Mouse (Mus musculus) hindbrain, embryonic 14.5 days (tissue): ENCODE measurements at regions not wholly inside any gene's neighbourhood (a gene's known extent, or its start where the extent isn't known, plus 50 kb on each side); places are given as distances from the start of the nearest gene placed in this dataset.

Experiments used
- ATAC-seq: fragments of 200-750 bp; cut with Nextera tagmentation; 2 replicates; pipeline ENCODE4 v1.8.0; 2017; ENCODE audit warnings: moderate number of reproducible peaks, mild to moderate bottlenecking, moderate TSS enrichment, moderate library complexity; ENCODE audit not compliant: low FRiP score
- DNase-seq: peaks from one replicate; pipeline ENCODE4 v3.0.0-alpha.2; 2015; ENCODE audit warnings: low spot score
- H3K27ac ChIP-seq: fragments of 300-500 bp; sonication (generic); 2 replicates; pipeline ENCODE4 v1.5.1; 2014; ENCODE audit warnings: mild to moderate bottlenecking, moderate library complexity
- H3K27me3 ChIP-seq: fragments of 300-500 bp; sonication (generic); 2 replicates; pipeline ENCODE4 v1.6.1; 2014; ENCODE audit warnings: mild to moderate bottlenecking, low read length, mixed read lengths; ENCODE audit not compliant: control insufficient read depth, insufficient read depth
- H3K36me3 ChIP-seq: fragments of 300-500 bp; sonication (generic); replicated peaks from 2 replicates; pipeline ENCODE4 v1.6.1; 2014; ENCODE audit not compliant: control insufficient read depth, insufficient read depth
- H3K4me1 ChIP-seq: fragments of 300-500 bp; sonication (generic); replicated peaks from 2 replicates; pipeline ENCODE4 v1.6.1; 2014; ENCODE audit warnings: antibody characterized with exemption, low read length, mixed read lengths; ENCODE audit not compliant: control insufficient read depth, insufficient read depth
- H3K4me2 ChIP-seq: fragments of 300-500 bp; sonication (generic); replicated peaks from 2 replicates; pipeline ENCODE4 v1.6.1; 2014; ENCODE audit warnings: mild to moderate bottlenecking, moderate library complexity
- H3K4me3 ChIP-seq: fragments of 300-500 bp; sonication (generic); replicated peaks from 2 replicates; pipeline ENCODE4 v1.5.1; 2014; ENCODE audit warnings: mild to moderate bottlenecking, low read length
- H3K9ac ChIP-seq: fragments of 300-500 bp; sonication (generic); 2 replicates; pipeline ENCODE4 v1.6.1; 2014
- H3K9me3 ChIP-seq: fragments of 300-500 bp; sonication (generic); 2 replicates; pipeline ENCODE4 v1.6.1; 2016; ENCODE audit warnings: low read length; ENCODE audit not compliant: control insufficient read depth
- WGBS: fragments of 180-500 bp; shearing (Covaris S2); extraction: QIAGEN DNeasy Blood & Tissue Kit; methylation state at CpG from one replicate; pipeline ENCODE4 v1.1.7; 2014; 5-methylcytosine and 5-hydroxymethylcytosine counted together

DNA sequence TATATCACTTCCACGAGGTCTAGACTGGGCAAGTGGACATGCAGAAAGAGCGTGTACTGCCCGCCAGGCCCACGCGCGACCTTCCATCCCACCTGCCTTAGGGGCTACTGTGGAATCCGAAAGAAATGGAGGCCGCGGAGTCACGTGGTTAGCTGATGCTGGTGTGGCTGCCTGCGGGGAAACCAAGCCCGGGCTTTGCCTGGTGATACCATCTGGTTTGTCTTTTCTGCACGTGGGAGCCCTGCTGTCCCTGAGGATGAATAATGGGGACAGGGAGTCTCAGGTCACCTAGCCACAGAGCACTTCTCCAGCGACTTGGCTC lies 86.2 kb downstream of the 2410131K14Rik start:
- Histone ChIP-seq H3K9ac (0 out of 2 replicates have a peak overlapping the region, but pooled peaks have one; percentile 41), H3K4me1 (peaks cover 31% of the 10 kb centered on the region), H3K27ac (no peak overlapping the region), H3K4me3 (no peak overlapping the region), H3K4me2 (peak overlapping the region; percentile 58), H3K36me3 (no peaks in the 10 kb centered on the region), H3K27me3 (no peaks in the 10 kb centered on the region), H3K9me3 (no peaks in the 10 kb centered on the region)
- ATAC-seq (0 out of 2 replicates have a peak, but pooled peaks have one; percentile 4), DNase-seq (no peak)
- 22% methylated on average over 14 of the region's 14 CpGs for WGBS

DNA sequence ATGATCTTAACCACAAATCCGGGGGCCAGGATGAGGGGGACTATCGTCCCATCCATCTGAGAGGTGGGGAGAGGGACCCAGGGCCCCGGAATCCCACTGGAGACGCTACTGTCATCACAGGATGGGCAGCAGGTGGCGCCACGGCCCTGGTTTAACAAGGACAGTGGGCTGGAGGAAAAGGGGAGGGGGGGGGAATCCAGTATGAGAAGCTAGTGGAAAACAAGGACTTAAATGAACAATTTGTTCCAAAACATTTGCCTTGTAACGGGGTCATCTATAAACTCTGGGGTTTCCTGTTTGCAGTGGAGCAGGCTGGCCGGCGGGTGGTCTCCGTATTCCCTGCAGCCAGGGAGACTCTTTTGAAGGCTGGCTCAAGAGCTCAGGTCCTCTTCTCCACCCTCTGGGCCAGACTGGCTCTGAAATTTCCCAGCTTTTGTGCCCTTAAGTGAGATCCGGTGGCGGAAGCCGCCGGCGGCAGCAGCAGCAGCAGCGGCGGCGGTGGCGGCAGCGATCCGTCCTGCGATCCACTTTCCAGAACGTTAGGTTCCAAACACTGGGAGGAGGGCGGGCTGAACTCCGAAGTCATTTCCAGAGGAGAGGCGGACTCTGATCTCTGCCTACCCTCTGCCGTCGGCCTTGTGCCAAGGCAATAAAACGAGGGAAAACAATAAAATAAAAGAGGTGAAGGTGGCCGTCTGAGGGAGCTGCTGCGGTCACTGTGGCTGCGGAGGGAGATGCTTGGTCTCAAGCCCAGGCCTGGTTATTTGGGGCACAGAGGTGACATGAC lies 86.8 kb downstream of the 2410131K14Rik start:
- H3K9ac ChIP-seq: peak overlapping the region; percentile 41
- peaks cover 27% of the 10 kb centered on the region for H3K4me1 ChIP-seq
- peak overlapping the region; percentile 58 for H3K4me2 ChIP-seq
- no peaks in the 10 kb centered on the region for H3K36me3 ChIP-seq
- peak overlapping the region; percentile 47; the same call in 1 of the 2 replicates for H3K27ac ChIP-seq
- peak overlapping the region; percentile 23 for H3K4me3 ChIP-seq
- H3K27me3 ChIP-seq: no peaks in the 10 kb centered on the region
- DNase-seq (peak; percentile 83), ATAC-seq (peak; percentile 71)
- under 1% methylated on average over 32 of the region's 32 CpGs for WGBS
- no peaks in the 10 kb centered on the region for H3K9me3 ChIP-seq

DNA sequence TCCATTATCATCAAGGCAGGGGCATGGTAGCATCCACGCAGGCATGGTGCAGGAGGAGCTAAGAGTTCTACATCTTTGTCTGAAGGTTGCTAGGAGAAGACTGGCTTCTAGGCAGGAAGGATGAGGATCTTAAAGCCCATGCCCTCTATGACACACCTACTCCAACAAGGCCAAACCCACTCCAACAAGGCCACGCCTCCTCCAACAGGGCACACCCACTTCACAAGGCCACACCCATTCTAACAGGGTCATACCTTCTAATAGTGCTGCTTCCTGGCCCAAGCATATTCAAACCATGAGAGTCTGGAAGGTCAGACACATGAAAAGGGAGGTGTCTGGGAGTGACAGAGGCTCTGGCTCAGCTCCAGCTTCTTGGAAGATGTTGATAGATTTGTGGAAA lies 89.0 kb downstream of the 2410131K14Rik start:
- no peak overlapping the region for H3K9ac ChIP-seq
- no peaks in the 10 kb centered on the region for H3K36me3 ChIP-seq
- no peaks in the 10 kb centered on the region for H3K27me3 ChIP-seq
- H3K4me2 ChIP-seq: no peak overlapping the region
- H3K4me3 ChIP-seq: no peak overlapping the region
- DNase-seq (no peak), ATAC-seq (no peak)
- 0 out of 2 replicates have a peak, but pooled peaks cover 11% of the 10 kb centered on the region for H3K4me1 ChIP-seq
- H3K27ac ChIP-seq: no peak overlapping the region
- WGBS: 92% methylated on average over 2 of the region's 2 CpGs
- no peaks in the 10 kb centered on the region for H3K9me3 ChIP-seq

DNA sequence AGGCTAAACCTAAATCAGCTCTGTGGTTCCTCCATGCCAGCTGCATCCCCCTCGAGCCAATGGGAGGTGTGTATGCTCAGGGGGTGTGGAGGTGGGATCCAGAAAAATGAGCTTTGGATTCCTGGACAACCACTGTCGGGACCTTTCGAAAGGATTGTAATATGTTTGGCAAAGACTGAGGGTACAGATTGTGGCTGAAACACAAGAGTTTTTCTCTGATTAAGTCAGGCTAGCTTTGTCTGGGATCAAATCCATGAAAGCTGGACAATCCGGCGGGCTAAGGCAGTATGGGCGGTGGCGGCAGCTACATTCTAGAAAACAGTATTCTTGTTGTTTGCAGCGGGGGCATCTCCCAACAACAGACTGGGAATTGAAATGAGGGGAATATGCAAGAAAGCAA lies 93.2 kb downstream of the 2410131K14Rik start:
- no peaks in the 10 kb centered on the region for H3K27me3 ChIP-seq
- H3K27ac ChIP-seq: no peak overlapping the region
- no peak overlapping the region for H3K4me2 ChIP-seq

DNA sequence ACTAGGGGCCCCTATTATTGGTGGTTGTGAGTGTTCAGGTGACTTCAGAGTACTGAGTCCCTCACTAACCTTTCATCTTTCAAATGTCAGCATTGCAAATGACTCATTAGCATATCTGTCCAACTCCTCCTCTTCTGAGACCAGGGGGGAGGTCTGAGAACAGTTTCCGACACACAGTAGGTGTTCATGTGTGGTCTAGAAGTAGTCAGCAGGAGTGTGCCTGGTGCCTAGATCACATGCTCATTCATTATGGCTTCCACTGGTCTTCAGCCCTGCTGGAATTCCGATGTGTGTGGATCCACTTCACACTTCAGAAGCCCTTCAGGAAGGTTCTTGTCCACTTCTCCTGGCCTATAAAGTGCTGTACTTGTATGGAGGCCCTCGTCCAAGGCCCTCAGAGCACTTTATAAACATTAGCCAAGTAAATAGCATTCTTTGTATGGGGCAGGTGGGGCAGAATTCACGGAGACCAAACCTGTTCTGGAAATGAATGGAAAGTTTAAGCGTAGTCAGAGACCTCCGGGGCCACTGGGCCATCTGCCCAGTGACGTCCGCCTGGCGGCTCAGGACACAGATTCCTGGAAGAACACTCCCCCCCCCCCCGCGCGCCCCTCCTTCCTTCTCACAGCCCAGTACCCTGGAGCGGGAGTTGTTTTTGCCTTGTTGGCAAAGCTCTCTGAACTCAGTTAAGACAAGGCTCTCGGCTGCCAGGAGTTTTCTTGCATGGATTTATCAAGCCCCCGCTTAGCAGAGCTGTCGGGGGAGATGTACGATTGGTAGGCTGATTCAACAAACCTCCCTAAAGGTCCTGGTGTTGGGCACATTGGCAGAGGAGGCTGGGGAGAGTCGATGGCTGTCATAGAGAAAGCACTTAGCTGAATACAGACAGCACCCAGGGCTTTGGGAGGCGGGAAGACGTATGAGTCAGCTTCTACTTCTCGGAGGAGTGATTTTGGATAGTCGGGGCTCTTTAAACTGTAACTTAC lies 94.9 kb downstream of the 2410131K14Rik start:
- ATAC-seq (no peak), DNase-seq (no peak)
- Histone ChIP-seq H3K9ac (no peak overlapping the region), H3K9me3 (no peaks in the 10 kb centered on the region), H3K4me1 (peaks cover 13% of the 10 kb centered on the region), H3K36me3 (no peaks in the 10 kb centered on the region), H3K4me3 (no peak overlapping the region), H3K27ac (no peak overlapping the region), H3K4me2 (no peak overlapping the region), H3K27me3 (no peaks in the 10 kb centered on the region)
- WGBS: 52% methylated on average over 22 of the region's 22 CpGs

More for the DNA sequence above, 93.2 kb downstream of the 2410131K14Rik start:
- Histone ChIP-seq H3K9me3 (no peaks in the 10 kb centered on the region), H3K4me1 (no peaks in the 10 kb centered on the region), H3K36me3 (no peaks in the 10 kb centered on the region), H3K4me3 (no peak overlapping the region), H3K9ac (no peak overlapping the region)
- no peak for ATAC-seq
- no peak for DNase-seq
- WGBS: 91% methylated on average over 8 of the region's 8 CpGs

DNA sequence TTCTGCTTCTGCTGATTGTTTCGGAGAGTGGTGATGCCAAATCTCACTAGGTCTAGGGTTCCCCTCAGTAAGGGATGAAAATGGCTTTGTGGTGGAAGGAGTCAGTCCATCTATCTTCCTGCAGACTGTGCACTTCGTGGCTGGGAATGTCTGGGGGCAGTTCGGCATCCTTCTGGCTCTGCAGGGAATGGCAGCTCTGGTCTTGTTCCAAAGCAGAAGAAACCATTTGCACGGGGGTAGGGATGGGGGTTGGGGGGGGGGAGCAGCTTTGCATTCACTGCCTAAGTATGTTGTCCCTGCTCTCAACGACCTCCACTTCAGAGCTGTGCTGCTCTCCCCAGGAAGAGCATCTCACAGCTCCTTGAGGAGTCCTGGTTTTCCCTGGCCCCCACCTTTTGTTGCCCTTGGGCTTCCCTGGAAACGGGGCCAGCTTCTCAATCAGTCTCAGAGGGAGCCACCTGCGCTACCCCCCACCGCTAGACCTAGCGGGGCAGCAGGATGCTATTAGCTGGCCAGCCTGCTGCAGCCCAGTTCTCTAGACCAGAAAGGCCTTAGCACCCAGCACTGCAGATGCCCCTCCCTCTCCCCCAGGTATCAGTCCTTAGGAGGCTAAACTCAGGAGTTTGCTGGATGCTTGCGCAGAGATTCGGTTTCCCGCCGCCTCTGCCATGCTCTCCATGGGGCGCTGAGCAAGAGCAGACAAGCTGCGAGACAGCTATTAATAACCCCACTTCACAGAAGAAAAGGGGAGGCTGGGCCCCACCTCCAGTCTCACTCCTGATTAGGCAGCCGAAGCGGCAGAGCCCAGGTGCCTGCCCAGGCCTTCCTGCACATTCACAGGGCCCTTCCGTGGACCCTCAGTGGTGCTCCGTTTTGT lies 98.7 kb downstream of the 2410131K14Rik start:
- no peak overlapping the region for H3K4me3 ChIP-seq
- DNase-seq: no peak
- H3K27me3 ChIP-seq: no peaks in the 10 kb centered on the region
- no peak overlapping the region for H3K4me2 ChIP-seq
- WGBS: 15% methylated on average over 19 of the region's 19 CpGs
- no peak overlapping the region; the same call in 1 of the 2 replicates for H3K9ac ChIP-seq
- ATAC-seq: no peak
- peaks cover 13% of the 10 kb centered on the region for H3K4me1 ChIP-seq
- H3K36me3 ChIP-seq: no peaks in the 10 kb centered on the region
- H3K27ac ChIP-seq: no peak overlapping the region
- H3K9me3 ChIP-seq: no peaks in the 10 kb centered on the region

DNA sequence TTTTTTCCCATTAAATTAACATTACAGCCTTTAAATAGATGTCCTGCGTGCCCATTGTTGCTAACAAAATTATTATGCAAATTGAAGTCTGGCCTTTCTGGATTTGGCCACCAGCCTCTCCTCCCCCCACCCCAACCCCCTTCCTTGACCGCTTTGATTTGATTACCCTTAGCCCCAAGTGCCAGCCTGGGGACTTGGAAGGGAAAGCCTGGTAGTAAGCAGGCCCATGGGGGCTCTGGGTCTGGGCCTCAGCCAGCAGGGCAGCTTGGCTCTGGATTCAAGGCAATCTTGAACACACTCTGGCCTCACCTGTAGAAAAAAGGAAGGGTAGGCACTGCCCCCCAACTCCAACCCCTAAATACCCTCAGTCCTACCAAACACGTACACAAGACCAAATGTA lies 100.2 kb downstream of the 2410131K14Rik start:
- Histone ChIP-seq H3K4me1 (peaks cover 13% of the 10 kb centered on the region), H3K36me3 (no peaks in the 10 kb centered on the region), H3K9ac (no peak overlapping the region), H3K27ac (no peak overlapping the region), H3K4me3 (no peak overlapping the region), H3K9me3 (no peaks in the 10 kb centered on the region), H3K27me3 (no peaks in the 10 kb centered on the region), H3K4me2 (no peak overlapping the region)
- DNase-seq (no peak), ATAC-seq (no peak)
- 42% methylated on average over 3 of the region's 3 CpGs for WGBS

DNA sequence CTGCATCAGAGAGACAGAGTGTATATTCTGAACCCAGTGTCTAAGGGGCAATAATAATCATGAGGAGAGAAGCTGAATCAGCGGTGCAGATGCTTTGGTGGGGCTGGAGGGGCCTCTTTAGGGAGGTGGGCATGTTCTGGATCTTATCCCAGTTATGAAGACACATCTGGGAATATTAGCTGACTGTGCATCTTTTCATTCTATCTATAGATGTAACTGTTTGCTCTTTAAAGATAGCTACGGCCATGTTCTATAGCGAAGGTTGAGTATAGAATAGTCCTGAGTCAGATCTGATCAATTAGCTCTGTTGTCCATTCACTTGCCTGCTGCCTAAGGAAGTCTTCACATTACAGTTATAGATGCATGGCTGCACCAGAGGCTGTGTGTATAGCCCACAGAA lies 104.0 kb downstream of the 2410131K14Rik start:
- WGBS: 92% methylated on average over 3 of the region's 3 CpGs

More for the DNA sequence above, 104.0 kb downstream of the 2410131K14Rik start:
- Histone ChIP-seq H3K4me3 (no peak overlapping the region), H3K9ac (no peak overlapping the region), H3K27me3 (no peaks in the 10 kb centered on the region; the same call in 1 of the 2 replicates), H3K27ac (no peak overlapping the region), H3K4me2 (no peak overlapping the region), H3K4me1 (peaks cover 6% of the 10 kb centered on the region), H3K36me3 (no peaks in the 10 kb centered on the region), H3K9me3 (no peaks in the 10 kb centered on the region)
- no peak for ATAC-seq
- no peak for DNase-seq
